Mouse (Mus musculus): ENCODE measurements around the gene Cd34. TPM values are rescaled to one million over a fixed set of nuclear protein-coding genes. Genes with fewer than 3 reads are reported as not detected.

The Cd34 gene
- polyA plus RNA-seq, 1 experiment from 2014 or later, result 124 TPM

- Histone ChIP-seq H3K36me3 (no peaks in the 10 kb centered on the region), H3K4me1 (peaks cover 5% of the 10 kb centered on the region), H3K9me3 (replicated peaks) (no peaks in the 10 kb centered on the region), H3K27me3 (no peaks in the 10 kb centered on the region), H3K4me2 (replicated peaks) (no peak overlapping the region), H3K9ac (no peak overlapping the region), H3K4me3 (replicated peaks) (no peak overlapping the region), H3K27ac (replicated peaks) (no peak overlapping the region)
- 87% methylated on average over 4 of the region's 4 CpGs for WGBS
- no peak for ATAC-seq (ENCODE audit: insufficient number of reproducible peaks, low FRiP score, low TSS enrichment, low read depth)
Measured at GRCm38 (mm10) chr1:194971980-194972379, 33.4 kb downstream of the Cd34 start.

GRCm38 (mm10) chr1:194976164-194976516 lies 37.5 kb downstream of the Cd34 start:
- peak; percentile 86 for ATAC-seq (ENCODE audit: insufficient number of reproducible peaks, low FRiP score, low TSS enrichment, low read depth)
- Histone ChIP-seq H3K4me1 (peaks cover 10% of the 10 kb centered on the region), H3K36me3 (no peaks in the 10 kb centered on the region), H3K4me3 (replicated peaks) (peak overlapping the region; percentile 74), H3K27me3 (no peaks in the 10 kb centered on the region), H3K27ac (replicated peaks) (no peak overlapping the region; the same call in 1 of the 2 replicates), H3K9me3 (replicated peaks) (no peaks in the 10 kb centered on the region), H3K4me2 (replicated peaks) (peak overlapping the region; percentile 95), H3K9ac (peak overlapping the region; percentile 54)
- under 1% methylated on average over 42 of the region's 42 CpGs for WGBS

DNA sequence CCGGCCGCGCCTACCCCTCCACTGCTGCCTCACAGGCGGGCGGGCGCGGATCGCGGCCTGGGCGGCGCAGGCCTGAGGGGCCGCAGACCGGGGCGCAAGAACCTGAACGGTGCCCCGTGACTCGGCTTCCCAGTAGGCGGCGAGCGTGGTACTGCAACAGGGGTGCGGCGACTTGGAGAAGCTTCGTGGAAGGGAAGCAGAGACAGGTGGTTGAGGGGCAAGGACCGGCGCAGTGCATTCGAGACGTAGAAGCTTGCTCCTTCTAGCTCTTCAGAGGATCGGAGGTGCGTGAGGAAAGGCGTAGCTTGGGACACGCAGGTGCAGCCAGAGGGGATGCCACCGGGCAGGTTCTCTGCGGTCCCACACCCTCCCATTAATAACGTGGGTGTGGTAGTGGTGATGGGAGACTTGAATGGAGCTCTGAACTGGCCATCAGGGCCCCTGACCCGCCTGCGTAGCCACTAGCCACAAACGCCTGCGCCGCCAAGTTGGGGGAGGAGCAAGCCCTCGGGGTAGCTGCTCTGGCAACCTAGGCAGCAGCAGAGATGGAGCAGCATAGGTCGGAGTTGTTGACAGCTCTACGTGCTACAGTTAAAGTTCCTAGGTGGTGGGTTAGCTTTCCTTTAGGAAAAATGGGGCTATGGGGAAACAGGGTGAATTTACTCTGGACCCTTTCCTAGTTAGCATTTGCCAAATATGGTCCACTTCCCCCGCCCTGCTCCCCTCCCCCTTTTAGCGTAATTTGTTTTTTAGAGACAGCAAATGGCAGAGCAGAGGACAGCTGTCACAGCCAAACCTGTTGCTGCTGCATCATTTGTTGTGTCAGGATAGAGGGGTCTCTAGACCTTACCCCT lies 38.1 kb downstream of the Cd34 start:
- WGBS, result under 1% methylated on average over 44 of the region's 44 CpGs
- Histone ChIP-seq H3K4me1 (peaks cover 10% of the 10 kb centered on the region), H3K9me3 (replicated peaks) (no peaks in the 10 kb centered on the region), H3K36me3 (no peaks in the 10 kb centered on the region), H3K9ac (peak overlapping the region; percentile 54), H3K27ac (replicated peaks) (no peak overlapping the region; the same call in 1 of the 2 replicates), H3K27me3 (no peaks in the 10 kb centered on the region), H3K4me2 (replicated peaks) (peak overlapping the region; percentile 95), H3K4me3 (replicated peaks) (peak overlapping the region; percentile 74)
- ATAC-seq (ENCODE audit: insufficient number of reproducible peaks, low FRiP score, low TSS enrichment, low read depth), result peak; percentile 91

GRCm38 (mm10) chr1:194977371-194977761 lies 38.7 kb downstream of the Cd34 start:
- Histone ChIP-seq H3K9me3 (replicated peaks) (no peaks in the 10 kb centered on the region), H3K4me1 (peaks cover 10% of the 10 kb centered on the region), H3K36me3 (no peaks in the 10 kb centered on the region), H3K27me3 (no peaks in the 10 kb centered on the region), H3K4me2 (replicated peaks) (peak overlapping the region; percentile 95), H3K4me3 (replicated peaks) (peak overlapping the region; percentile 74; the same call in 1 of the 2 replicates), H3K9ac (no peak overlapping the region), H3K27ac (replicated peaks) (no peak overlapping the region)
- no peak for ATAC-seq (ENCODE audit: insufficient number of reproducible peaks, low FRiP score, low TSS enrichment, low read depth)
- WGBS, result 0% methylated on average over 1 of the region's 1 CpGs

GRCm38 (mm10) chr1:194977946-194978720 lies 39.5 kb downstream of the Cd34 start:
- H3K4me3 ChIP-seq (replicated peaks), result no peak overlapping the region
- ATAC-seq (ENCODE audit: insufficient number of reproducible peaks, low FRiP score, low TSS enrichment, low read depth), result no peak
- no peaks in the 10 kb centered on the region for H3K36me3 ChIP-seq
- no peaks in the 10 kb centered on the region for H3K27me3 ChIP-seq
- H3K4me1 ChIP-seq, result peaks cover 10% of the 10 kb centered on the region
- no peaks in the 10 kb centered on the region for H3K9me3 ChIP-seq (replicated peaks)
- H3K4me2 ChIP-seq (replicated peaks), result no peak overlapping the region
- WGBS, result 60% methylated on average over 4 of the region's 5 CpGs
- H3K9ac ChIP-seq, result no peak overlapping the region
- H3K27ac ChIP-seq (replicated peaks), result no peak overlapping the region

DNA sequence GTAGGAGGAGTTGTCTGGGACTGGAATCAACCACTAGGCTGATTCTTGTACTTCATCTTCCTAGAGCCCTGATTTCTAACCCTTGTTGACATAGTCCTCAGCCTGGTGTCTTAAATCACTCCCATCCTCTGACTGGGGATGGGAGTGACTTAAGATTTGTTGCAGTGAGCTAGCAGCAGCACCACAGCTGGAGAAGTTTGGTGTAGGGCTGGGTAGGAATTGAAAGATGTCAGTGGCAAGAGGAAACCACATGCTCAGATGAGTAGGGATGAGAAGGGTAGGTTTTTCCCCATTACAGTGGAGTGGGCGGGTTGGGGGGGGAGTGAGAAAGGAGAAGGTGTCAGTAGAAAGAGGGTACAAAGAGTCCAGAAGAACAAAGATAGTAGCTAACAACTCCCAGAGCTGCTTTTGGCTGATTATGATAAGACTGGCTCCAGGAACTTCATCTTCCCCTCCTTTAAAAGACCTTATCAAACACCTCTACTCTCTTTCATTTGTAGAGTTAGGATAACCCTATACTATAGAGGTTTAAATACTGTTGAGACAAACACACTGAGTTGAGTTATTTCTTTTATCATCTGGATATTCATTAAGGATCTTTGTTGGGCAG lies 42.3 kb downstream of the Cd34 start:
- no peaks in the 10 kb centered on the region for H3K36me3 ChIP-seq
- peaks cover 10% of the 10 kb centered on the region for H3K4me1 ChIP-seq
- H3K4me2 ChIP-seq (replicated peaks), result no peak overlapping the region
- no peak overlapping the region for H3K27ac ChIP-seq (replicated peaks)
- H3K9me3 ChIP-seq (replicated peaks), result no peaks in the 10 kb centered on the region
- ATAC-seq (ENCODE audit: insufficient number of reproducible peaks, low FRiP score, low TSS enrichment, low read depth), result no peak
- H3K27me3 ChIP-seq, result no peaks in the 10 kb centered on the region
- no peak overlapping the region for H3K4me3 ChIP-seq (replicated peaks)
- 74% methylated on average over 1 of the region's 1 CpGs for WGBS
- no peak overlapping the region for H3K9ac ChIP-seq

DNA sequence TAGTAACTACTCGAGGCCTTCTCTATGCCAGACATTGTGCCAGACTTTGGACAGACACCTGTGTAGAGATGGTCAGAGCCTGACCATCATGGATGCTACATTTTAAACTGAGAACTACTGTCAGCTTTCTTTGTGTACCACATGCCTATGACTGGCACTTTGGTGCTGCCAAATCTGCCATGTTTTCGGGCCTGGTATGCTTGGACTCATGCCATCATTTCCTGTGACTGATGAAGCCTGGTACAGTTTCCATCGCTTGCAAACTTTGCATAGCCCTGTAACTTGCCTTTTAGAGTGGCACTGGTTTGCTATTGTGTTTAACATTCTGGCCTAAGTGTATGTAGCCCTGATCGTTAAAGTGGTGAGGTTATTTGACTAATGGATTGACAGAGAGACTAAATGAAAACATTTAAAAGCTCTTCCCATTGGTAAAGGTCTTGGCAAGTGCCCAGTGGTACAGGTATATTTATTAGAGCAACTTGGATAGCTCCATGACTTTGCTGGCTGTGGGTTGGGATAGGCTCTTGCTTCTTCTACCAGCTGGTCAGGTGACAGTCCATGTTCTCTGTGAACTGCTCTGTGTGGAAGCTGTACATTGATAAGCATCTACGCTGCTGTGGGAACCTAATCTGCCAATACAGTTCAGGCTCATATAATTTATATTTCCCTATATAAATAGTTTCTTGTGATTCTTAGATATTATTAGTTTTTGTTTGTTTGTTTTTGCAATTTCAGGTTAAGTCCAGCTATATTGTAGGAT lies 44.5 kb downstream of the Cd34 start:
- no peak for ATAC-seq (ENCODE audit: insufficient number of reproducible peaks, low FRiP score, low TSS enrichment, low read depth)
- Histone ChIP-seq H3K36me3 (no peaks in the 10 kb centered on the region), H3K4me2 (replicated peaks) (no peak overlapping the region), H3K27me3 (no peaks in the 10 kb centered on the region), H3K4me3 (replicated peaks) (no peak overlapping the region), H3K4me1 (no peaks in the 10 kb centered on the region), H3K9me3 (replicated peaks) (no peaks in the 10 kb centered on the region), H3K9ac (no peak overlapping the region), H3K27ac (replicated peaks) (no peak overlapping the region)
- WGBS, result 83% methylated on average over 5 of the region's 5 CpGs

DNA sequence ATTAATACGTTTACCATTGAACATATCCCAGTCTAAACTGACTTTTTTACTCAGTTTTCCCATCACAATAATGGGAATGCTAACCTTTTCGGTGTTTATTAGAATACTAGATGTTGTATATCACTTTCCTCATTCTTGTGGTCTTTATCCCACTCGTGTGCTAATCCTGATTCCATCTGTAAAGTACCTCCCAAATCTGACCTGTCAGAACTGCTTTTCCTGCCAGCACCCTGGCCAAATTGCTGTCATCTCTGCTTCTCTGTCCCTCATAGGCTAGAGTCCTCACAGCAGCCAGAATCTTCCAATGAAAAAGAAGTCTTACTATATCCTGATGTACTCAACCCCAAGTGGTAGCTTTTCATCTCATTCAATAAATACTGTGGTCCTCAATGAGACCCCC lies 46.3 kb downstream of the Cd34 start:
- Histone ChIP-seq H3K9me3 (replicated peaks) (no peaks in the 10 kb centered on the region), H3K27me3 (no peaks in the 10 kb centered on the region), H3K9ac (no peak overlapping the region), H3K4me1 (no peaks in the 10 kb centered on the region), H3K4me2 (replicated peaks) (no peak overlapping the region), H3K4me3 (replicated peaks) (no peak overlapping the region), H3K36me3 (no peaks in the 10 kb centered on the region), H3K27ac (replicated peaks) (no peak overlapping the region)
- 80% methylated on average over 3 of the region's 3 CpGs for WGBS
- ATAC-seq (ENCODE audit: insufficient number of reproducible peaks, low FRiP score, low TSS enrichment, low read depth), result no peak

- 75% methylated on average over 4 of the region's 4 CpGs for WGBS
- H3K36me3 ChIP-seq, result no peaks in the 10 kb centered on the region
- H3K4me2 ChIP-seq (replicated peaks), result no peak overlapping the region
- H3K27ac ChIP-seq (replicated peaks), result no peak overlapping the region
- no peak overlapping the region for H3K4me3 ChIP-seq (replicated peaks)
- no peak overlapping the region for H3K9ac ChIP-seq
- no peaks in the 10 kb centered on the region for H3K4me1 ChIP-seq
- H3K9me3 ChIP-seq (replicated peaks), result no peaks in the 10 kb centered on the region
- ATAC-seq (ENCODE audit: insufficient number of reproducible peaks, low FRiP score, low TSS enrichment, low read depth), result no peak
- H3K27me3 ChIP-seq, result no peaks in the 10 kb centered on the region
Measured at GRCm38 (mm10) chr1:194985442-194986210, 47.0 kb downstream of the Cd34 start.

- WGBS, result 91% methylated on average over 1 of the region's 1 CpGs
- Histone ChIP-seq H3K27ac (replicated peaks) (no peak overlapping the region), H3K9ac (no peak overlapping the region), H3K4me2 (replicated peaks) (no peak overlapping the region), H3K36me3 (no peaks in the 10 kb centered on the region), H3K27me3 (no peaks in the 10 kb centered on the region), H3K4me1 (no peaks in the 10 kb centered on the region), H3K9me3 (replicated peaks) (no peaks in the 10 kb centered on the region), H3K4me3 (replicated peaks) (no peak overlapping the region)
- no peak for ATAC-seq (ENCODE audit: insufficient number of reproducible peaks, low FRiP score, low TSS enrichment, low read depth)
Measured at GRCm38 (mm10) chr1:194989024-194989423, 50.4 kb downstream of the Cd34 start.

All from embryonic facial prominence, embryonic 15.5 days (tissue).